Mouse (Mus musculus) MEL (cell line): ENCODE measurements around the gene Rundc1. TPM values are rescaled to one million over a fixed set of nuclear protein-coding genes. Genes with fewer than 3 reads are reported as not detected.
A peak's percentile ranks its signal among the peaks of the same experiment; 100 is the strongest.

ENCODE experiments used
- DNase-seq: peaks from one replicate; pipeline ENCODE4 v3.0.0; 2011; ENCODE audit warnings: low read depth, low spot score
- H3K27ac ChIP-seq: 2 replicates; pipeline ENCODE4 v1.5.1; 2012; ENCODE audit warnings: low read depth, mild to moderate bottlenecking, control low read depth, low read length, moderate library complexity; ENCODE audit not compliant: control insufficient read depth
- H3K27me3 ChIP-seq, 2 experiments: fragments of 150-350 bp in 1 of 2; sonication (generic) in 1 of 2; 2 replicates each; pipeline ENCODE4 v1.6.1; 2012; ENCODE audit warnings: low read length in 2 of 2, mild to moderate bottlenecking in 2 of 2, improper control_type of control experiment in 1 of 2, moderate library complexity in 1 of 2; ENCODE audit not compliant: insufficient read depth in 2 of 2, control insufficient read depth in 1 of 2
- H3K36me3 ChIP-seq, 2 experiments: 2 replicates each; pipeline ENCODE4 v1.6.1; 2012 to 2014; ENCODE audit warnings: low read length in 2 of 2, improper control_type of control experiment in 1 of 2, inconsistent platforms in 1 of 2, mild to moderate bottlenecking in 1 of 2; ENCODE audit not compliant: insufficient read depth in 2 of 2, control insufficient read depth in 1 of 2
- H3K4me1 ChIP-seq, 2 experiments: fragments of 150-350 bp in 1 of 2; sonication (generic) in 1 of 2; 2 replicates each; pipeline ENCODE4 v1.6.1; 2012; ENCODE audit warnings: low read length in 2 of 2, improper control_type of control experiment in 1 of 2, mild to moderate bottlenecking in 1 of 2; ENCODE audit not compliant: insufficient read depth in 2 of 2, control insufficient read depth in 1 of 2
- H3K4me3 ChIP-seq, 2 experiments: fragments of 150-350 bp in 1 of 2; sonication (generic) in 1 of 2; 2 replicates each; pipeline ENCODE4 v1.5.1; 2012; ENCODE audit warnings: low read depth in 2 of 2, low read length in 2 of 2, mild to moderate bottlenecking in 2 of 2, moderate library complexity in 2 of 2, control low read depth in 1 of 2, improper control_type of control experiment in 1 of 2; ENCODE audit not compliant: control insufficient read depth in 1 of 2, insufficient read depth in 1 of 2
- H3K79me2 ChIP-seq: 2 replicates; pipeline ENCODE4 v1.6.1; 2012; ENCODE audit warnings: mild to moderate bottlenecking, low read length, moderate library complexity; ENCODE audit not compliant: control insufficient read depth, poor library complexity, insufficient read depth
- H3K9ac ChIP-seq: 2 replicates; pipeline ENCODE4 v1.6.1; 2012; ENCODE audit warnings: low read depth, mild to moderate bottlenecking, control low read depth, low read length, moderate library complexity; ENCODE audit not compliant: control insufficient read depth, poor library complexity, severe bottlenecking
- H3K9me3 ChIP-seq: fragments of 150-350 bp; sonication (generic); replicated peaks from 2 replicates; pipeline ENCODE4 v1.6.1; 2012; ENCODE audit warnings: mild to moderate bottlenecking, low read length, improper control_type of control experiment, moderate library complexity; ENCODE audit not compliant: insufficient read depth
- CHD1 ChIP-seq: IDR thresholded peaks from 2 replicates; pipeline ENCODE4 v1.6.1; 2012; ENCODE audit warnings: low read depth, mild to moderate bottlenecking, inconsistent platforms, low read length, improper control_type of control experiment
- EP300 ChIP-seq, 2 experiments: IDR thresholded peaks; 2 replicates each; pipeline ENCODE4 v1.6.1; 2011; ENCODE audit warnings: improper control_type of control experiment in 2 of 2, low read length in 2 of 2, low read depth in 1 of 2, mild to moderate bottlenecking in 1 of 2
- ETS1 ChIP-seq: IDR thresholded peaks from 2 replicates; pipeline ENCODE4 v1.6.1; 2012; ENCODE audit warnings: low read depth, mild to moderate bottlenecking, inconsistent platforms, low read length, improper control_type of control experiment, moderate library complexity
- GATA1 ChIP-seq: IDR thresholded peaks from 2 replicates; pipeline ENCODE4 v1.6.1; 2011; ENCODE audit warnings: low read depth, low read length, improper control_type of control experiment
- JUND ChIP-seq: IDR thresholded peaks from 2 replicates; pipeline ENCODE4 v1.6.1; 2011; ENCODE audit warnings: low read depth, mild to moderate bottlenecking, improper control_type of control experiment, low read length
- MXI1 ChIP-seq: IDR thresholded peaks from 2 replicates; pipeline ENCODE4 v1.6.1; 2011; ENCODE audit warnings: mild to moderate bottlenecking, low read depth, low read length, improper control_type of control experiment
- MYC ChIP-seq: IDR thresholded peaks from 2 replicates; pipeline ENCODE4 v1.6.1; 2011; ENCODE audit warnings: low read depth, mild to moderate bottlenecking, low read length, improper control_type of control experiment, moderate library complexity
- NELFE ChIP-seq: IDR thresholded peaks from 2 replicates; pipeline ENCODE4 v1.6.1; 2011; ENCODE audit warnings: low read depth, low read length, improper control_type of control experiment
- NRF1 ChIP-seq: IDR thresholded peaks from 2 replicates; pipeline ENCODE4 v1.6.1; 2014; ENCODE audit warnings: low read depth, mild to moderate bottlenecking, inconsistent platforms, low read length, improper control_type of control experiment, moderate library complexity; ENCODE audit not compliant: poor library complexity, insufficient read depth, severe bottlenecking
- POLR2AphosphoS5 ChIP-seq: IDR thresholded peaks from 2 replicates; pipeline ENCODE4 v1.6.1; 2012; ENCODE audit warnings: low read depth, borderline replicate concordance, mild to moderate bottlenecking, inconsistent platforms, low read length, moderate library complexity, mixed read lengths
- RAD21 ChIP-seq: IDR thresholded peaks from 2 replicates; pipeline ENCODE4 v1.6.1; 2011; ENCODE audit warnings: mild to moderate bottlenecking, low read depth, low read length, improper control_type of control experiment
- SIN3A ChIP-seq: IDR thresholded peaks from 2 replicates; pipeline ENCODE4 v1.6.1; 2012; ENCODE audit warnings: low read length, improper control_type of control experiment, inconsistent platforms
- TAL1 ChIP-seq: IDR thresholded peaks from 2 replicates; pipeline ENCODE4 v1.6.1; 2012; ENCODE audit warnings: mild to moderate bottlenecking, inconsistent platforms, low read length, moderate library complexity, mixed read lengths
- TBP ChIP-seq: IDR thresholded peaks from 2 replicates; pipeline ENCODE4 v1.8.0; 2011; ENCODE audit warnings: low read depth, low read length, improper control_type of control experiment
- TCF12 ChIP-seq: IDR thresholded peaks from 2 replicates; pipeline ENCODE4 v1.6.1; 2014; ENCODE audit warnings: low read depth, mild to moderate bottlenecking, inconsistent platforms, low read length, improper control_type of control experiment, moderate library complexity
- UBTF ChIP-seq: IDR thresholded peaks from 2 replicates; pipeline ENCODE4 v1.6.1; 2012; ENCODE audit warnings: low read depth, mild to moderate bottlenecking, inconsistent platforms, low read length, improper control_type of control experiment, moderate library complexity, borderline replicate concordance; ENCODE audit not compliant: insufficient read depth
- USF1 ChIP-seq: IDR thresholded peaks from 2 replicates; pipeline ENCODE4 v1.6.1; 2014; ENCODE audit warnings: low read depth, mild to moderate bottlenecking, inconsistent platforms, low read length, improper control_type of control experiment, moderate library complexity
- USF2 ChIP-seq, 2 experiments: IDR thresholded peaks; 2 replicates each; pipeline ENCODE4 v1.6.1; 2011 to 2012; ENCODE audit warnings: improper control_type of control experiment in 2 of 2, low read length in 2 of 2, borderline replicate concordance in 1 of 2, inconsistent platforms in 1 of 2, low read depth in 1 of 2, mild to moderate bottlenecking in 1 of 2; ENCODE audit not compliant: insufficient read depth in 1 of 2
- polyA plus RNA-seq, 2 experiments: library from polyadenylated mRNA; stranded (reverse) in 1 of 2; unstranded in 1 of 2; fragments of >175 nt in 1 of 2; fragments of >200 nt in 1 of 2; gene quantifications; 2 replicates each; pipeline versions ENCODE4 v1.2.1 to v1.2.4; 2012; ENCODE audit warnings: low replicate concordance in 2 of 2, low read depth in 1 of 2; ENCODE audit not compliant: insufficient read length in 2 of 2, insufficient read depth in 1 of 2, missing spikeins in 1 of 2
- total RNA-seq: library from RNA; depleted of rRNA; stranded (reverse); fragments of 300-350 nt; gene quantifications from 2 replicates; pipeline ENCODE4 v1.2.3, GENCODE M21; 2012

The Rundc1 gene
- total and polyA plus RNA-seq, 3 experiments, result 9.2 to 13.1 TPM; not detected in 1

DNA sequence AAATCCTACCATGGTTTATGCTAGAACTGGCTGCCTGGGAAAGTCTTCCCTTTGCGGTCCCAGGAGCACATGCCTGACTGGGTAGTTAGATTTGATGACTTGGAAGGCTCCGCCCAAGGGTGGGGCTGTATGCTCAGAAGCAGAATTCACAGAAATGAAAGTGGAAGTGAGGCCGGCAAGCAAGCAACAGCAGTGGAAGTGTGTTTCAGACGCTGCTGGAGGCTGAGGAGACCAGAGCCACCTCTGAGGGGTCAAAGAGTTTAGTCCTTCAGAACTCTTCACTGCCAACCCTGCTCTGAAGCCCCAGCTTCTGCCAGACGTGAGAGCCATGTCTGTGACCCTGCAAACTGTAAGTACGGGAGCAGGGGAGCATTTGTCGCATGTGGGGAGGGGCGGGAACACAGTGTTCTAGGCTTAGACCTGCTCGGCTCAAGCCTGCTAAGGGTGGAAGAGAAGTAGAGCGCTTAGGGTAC lies 23.4 kb downstream of the Rundc1 start, which contains the start of gene Ifi35 (continued):
- TF ChIP-seq SIN3A (peak; percentile 98), ETS1 (peak; percentile 95), MXI1 (peak; percentile 98), RAD21 (no peak), TCF12 (peak; percentile 58), UBTF (no peak), TAL1 (no peak), NRF1 (peak; percentile 24; the same call in 1 of the 2 replicates), NELFE (peak; percentile 91), MYC (peak; percentile 86), JUND (no peak), GATA1 (no peak), USF2 (IDR thresholded peaks at IDR 0.05; ENCODE audit: borderline replicate concordance in 1 of 2, insufficient read depth in 1 of 2, low read depth in 1 of 2, low read length in 2 of 2) (no peak), POLR2AphosphoS5 (0 out of 2 replicates have a peak, but pooled peaks have one; percentile 50), EP300 (IDR thresholded peaks at IDR 0.05; ENCODE audit: low read depth in 1 of 2, low read length in 2 of 2) (peak in 1 of 2 experiments; percentile 11; a peak in 2 of 4 replicates), CHD1 (no peak)

GRCm38 (mm10) chr11:101448899-101449298 lies 24.0 kb downstream of the Rundc1 start:
- Histone ChIP-seq H3K9ac (peak overlapping the region; percentile 86), H3K4me1 (peaks cover 20 to 40% of the 10 kb centered on the region in 2 experiments), H3K27ac (peak overlapping the region; percentile 96), H3K79me2 (peaks cover 13% of the 10 kb centered on the region)
- peak; percentile 84 for DNase-seq
- TF ChIP-seq USF1 (peak; percentile 46), EP300 (IDR thresholded peaks at IDR 0.05; ENCODE audit: low read depth in 1 of 2, low read length in 2 of 2) (no peak), TBP (peak; percentile 91)
- TF ChIP-seq, all 39 proteins: peak for 2
- Histone ChIP-seq H3K27me3 (no peaks in the 10 kb centered on the region), H3K9me3 (no peaks in the 10 kb centered on the region), H3K36me3 (peaks cover 11 to 37% of the 10 kb centered on the region in 2 experiments), H3K4me3 (peak overlapping the region; percentile 87 to 88)
